Mouse (Mus musculus) liver, embryonic 14.5 days (tissue): ENCODE measurements at regions not wholly inside any gene's neighbourhood (a gene's known extent, or its start where the extent isn't known, plus 50 kb on each side); places are given as distances from the start of the nearest gene placed in this dataset.

Source experiments
- ATAC-seq: fragments of 200-750 bp; cut with Nextera tagmentation; 2 replicates; pipeline ENCODE4 v1.8.0; 2017; ENCODE audit warnings: moderate number of reproducible peaks, mild to moderate bottlenecking, moderate library complexity; ENCODE audit not compliant: insufficient read depth
- DNase-seq, 3 experiments: peaks; one replicate each; pipeline ENCODE4 v3.0.0-alpha.2; 2012 to 2013; ENCODE audit warnings: low read depth in 3 of 3, low spot score in 3 of 3
- H3K27ac ChIP-seq: fragments of 300-500 bp; sonication (generic); 2 replicates; pipeline ENCODE4 v1.5.1; 2014; ENCODE audit warnings: moderate library complexity, mild to moderate bottlenecking, control low read depth, inconsistent platforms
- H3K27me3 ChIP-seq: fragments of 300-500 bp; sonication (generic); 2 replicates; pipeline ENCODE4 v1.6.1; 2014; ENCODE audit warnings: mild to moderate bottlenecking, low read length, moderate library complexity; ENCODE audit not compliant: control insufficient read depth, insufficient read depth
- H3K36me3 ChIP-seq: fragments of 300-500 bp; sonication (generic); replicated peaks from 2 replicates; pipeline ENCODE4 v1.6.1; 2014; ENCODE audit warnings: low read depth; ENCODE audit not compliant: control insufficient read depth, insufficient read depth
- H3K4me1 ChIP-seq, 2 experiments: fragments of 200-500 bp in 1 of 2; fragments of 300-500 bp in 1 of 2; sonication (generic) in 1 of 2; replicated peaks; 2 replicates each; pipeline ENCODE4 v1.6.1; 2012 to 2014; ENCODE audit warnings: antibody characterized with exemption in 1 of 2, inconsistent platforms in 1 of 2, low read length in 1 of 2; ENCODE audit not compliant: control insufficient read depth in 2 of 2, insufficient read depth in 2 of 2
- H3K4me2 ChIP-seq: fragments of 300-500 bp; sonication (generic); 2 replicates; pipeline ENCODE4 v1.6.1; 2014; ENCODE audit warnings: low read depth, mild to moderate bottlenecking, control low read depth, moderate library complexity
- H3K4me3 ChIP-seq, 2 experiments: fragments of 200-500 bp in 1 of 2; fragments of 300-500 bp in 1 of 2; sonication (generic) in 1 of 2; 2 replicates each; pipeline ENCODE4 v1.5.1; 2012 to 2014; ENCODE audit warnings: low read depth in 2 of 2, low read length in 2 of 2, mild to moderate bottlenecking in 2 of 2, control low read depth in 1 of 2, inconsistent platforms in 1 of 2, moderate library complexity in 1 of 2; ENCODE audit not compliant: insufficient read depth in 1 of 2
- H3K9ac ChIP-seq: fragments of 300-500 bp; sonication (generic); replicated peaks from 2 replicates; pipeline ENCODE4 v1.6.1; 2014; ENCODE audit warnings: mild to moderate bottlenecking, control low read depth, moderate library complexity
- H3K9me3 ChIP-seq: fragments of 300-500 bp; sonication (generic); 2 replicates; pipeline ENCODE4 v1.6.1; 2016; ENCODE audit warnings: low read length, mixed read lengths; ENCODE audit not compliant: control insufficient read depth
- CTCF ChIP-seq: IDR thresholded peaks from 2 replicates; pipeline ENCODE4 v1.5.1; 2016; ENCODE audit warnings: antibody characterized with exemption, low read depth, control low read depth
- EP300 ChIP-seq: IDR thresholded peaks from 2 replicates; pipeline ENCODE4 v1.6.1; 2016; ENCODE audit warnings: antibody characterized with exemption, low read depth
- WGBS: fragments of 180-500 bp; shearing (Covaris S2); extraction: QIAGEN DNeasy Blood & Tissue Kit; methylation state at CpG from one replicate; pipeline ENCODE4 v1.1.7; 2014; ENCODE audit not compliant: insufficient replicate concordance; 5-methylcytosine and 5-hydroxymethylcytosine counted together

GRCm38 (mm10) chr7:136525821-136526220, 368.6 kb upstream of the Mgmt start:
- H3K27ac ChIP-seq, result no peak overlapping the region
- H3K36me3 ChIP-seq, result no peaks in the 10 kb centered on the region
- H3K27me3 ChIP-seq, result no peaks in the 10 kb centered on the region
- no peak for ATAC-seq
- no peak overlapping the region for H3K9ac ChIP-seq
- no peak for DNase-seq
- H3K4me3 ChIP-seq, result no peak overlapping the region
- no peaks in the 10 kb centered on the region for H3K9me3 ChIP-seq
- 70% methylated on average over 9 of the region's 9 CpGs for WGBS
- H3K4me1 ChIP-seq, result no peaks in the 10 kb centered on the region
- TF ChIP-seq EP300 (no peak), CTCF (no peak)
- H3K4me2 ChIP-seq, result no peak overlapping the region

GRCm38 (mm10) chr7:136530006-136530785, 364.2 kb upstream of the Mgmt start:
- 55% methylated on average over 8 of the region's 8 CpGs for WGBS
- Histone ChIP-seq H3K27ac (no peak overlapping the region), H3K4me1 (no peaks in the 10 kb centered on the region), H3K9ac (no peak overlapping the region), H3K9me3 (no peaks in the 10 kb centered on the region), H3K27me3 (no peaks in the 10 kb centered on the region), H3K4me2 (no peak overlapping the region), H3K4me3 (no peak overlapping the region), H3K36me3 (no peaks in the 10 kb centered on the region)
- no peak for DNase-seq
- ATAC-seq, result no peak
- TF ChIP-seq EP300, result no peak
- no peak for TF ChIP-seq CTCF

GRCm38 (mm10) chr7:136531301-136531700, 363.1 kb upstream of the Mgmt start:
- H3K4me3 ChIP-seq, result no peak overlapping the region

GRCm38 (mm10) chr7:136541876-136542655, 352.3 kb upstream of the Mgmt start:
- no peak overlapping the region for H3K27ac ChIP-seq
- no peaks in the 10 kb centered on the region for H3K36me3 ChIP-seq
- TF ChIP-seq CTCF, result no peak
- no peak for TF ChIP-seq EP300
- ATAC-seq, result no peak
- H3K9ac ChIP-seq, result no peak overlapping the region
- no peak overlapping the region for H3K4me3 ChIP-seq
- no peak for DNase-seq
- H3K4me1 ChIP-seq, result no peaks in the 10 kb centered on the region
- no peak overlapping the region for H3K4me2 ChIP-seq
- H3K27me3 ChIP-seq, result no peaks in the 10 kb centered on the region
- no peaks in the 10 kb centered on the region for H3K9me3 ChIP-seq

More at GRCm38 (mm10) chr7:136531301-136531700, 363.1 kb upstream of the Mgmt start:
- DNase-seq (no peak), ATAC-seq (no peak)
- Histone ChIP-seq H3K9ac (no peak overlapping the region), H3K9me3 (no peaks in the 10 kb centered on the region), H3K4me1 (no peaks in the 10 kb centered on the region), H3K4me2 (no peak overlapping the region), H3K27me3 (no peaks in the 10 kb centered on the region), H3K36me3 (no peaks in the 10 kb centered on the region), H3K27ac (no peak overlapping the region)
- 56% methylated on average over 7 of the region's 7 CpGs for WGBS
- TF ChIP-seq CTCF, result no peak
- TF ChIP-seq EP300, result no peak

- DNase-seq (no peak), ATAC-seq (no peak)
- no peaks in the 10 kb centered on the region for H3K36me3 ChIP-seq
- TF ChIP-seq CTCF (no peak), EP300 (no peak)
- H3K9me3 ChIP-seq, result no peaks in the 10 kb centered on the region
- no peak overlapping the region for H3K9ac ChIP-seq
- H3K27me3 ChIP-seq, result no peaks in the 10 kb centered on the region
- no peaks in the 10 kb centered on the region for H3K4me1 ChIP-seq
- no peak overlapping the region for H3K4me3 ChIP-seq
- H3K4me2 ChIP-seq, result no peak overlapping the region
- 50% methylated on average over 7 of the region's 7 CpGs for WGBS
- H3K27ac ChIP-seq, result no peak overlapping the region
Observed at GRCm38 (mm10) chr7:136542896-136543295, 351.5 kb upstream of the Mgmt start.
